Mouse (Mus musculus) brain, embryonic 14.5 days (tissue): ENCODE data around the gene Mpzl2.

Source experiments
- CTCF ChIP-seq: fragments of 200-500 bp; IDR thresholded peaks from 2 replicates; pipeline ENCODE4 v1.5.1; 2012; ENCODE audit warnings: inconsistent platforms, mild to moderate bottlenecking, moderate library complexity, borderline replicate concordance; ENCODE audit not compliant: insufficient read depth, insufficient read length; ENCODE audit errors: extremely low read depth
- POLR2A ChIP-seq: fragments of 200-500 bp; IDR thresholded peaks from 2 replicates; pipeline ENCODE4 v1.6.1; 2012; ENCODE audit warnings: mild to moderate bottlenecking, inconsistent platforms, borderline replicate concordance; ENCODE audit not compliant: poor library complexity, insufficient read depth, insufficient read length, severe bottlenecking; ENCODE audit errors: extremely low read depth

- no peak for TF ChIP-seq POLR2A
- no peak for TF ChIP-seq CTCF
Observed at GRCm38 (mm10) chr9:45032261-45032660, 7.3 kb upstream of the Mpzl2 start.
